Mouse (Mus musculus) megakaryocyte-erythroid progenitor cell, adult 5-6 weeks (primary cell): ENCODE measurements around the gene Gm5767. TPM values are rescaled to one million over a fixed set of nuclear protein-coding genes. Genes with fewer than 3 reads are reported as not detected.

Experiments used
- ATAC-seq: replicated peaks from 2 replicates; pipeline ENCODE4 v1.8.0; 2016; ENCODE audit warnings: mild to moderate bottlenecking, inconsistent platforms; ENCODE audit not compliant: severe bottlenecking, poor library complexity, low FRiP score, low TSS enrichment
- total RNA-seq, 2 experiments: library from RNA; stranded (forward) in 1 of 2; stranded (reverse) in 1 of 2; fragments of 200-1000, 215-1000 nt in 1 of 2; fragments of >200 nt in 1 of 2; fragmentation: Nextera tagmentation in 1 of 2; gene quantifications; 2 replicates each; pipeline ENCODE4 v1.2.3; 2014 to 2017

The Gm5767 gene
- not detected in 2 replicates for total RNA-seq (2014; fragmentation: Nextera tagmentation)
- total RNA-seq (2017) = not detected in 2 replicates

DNA sequence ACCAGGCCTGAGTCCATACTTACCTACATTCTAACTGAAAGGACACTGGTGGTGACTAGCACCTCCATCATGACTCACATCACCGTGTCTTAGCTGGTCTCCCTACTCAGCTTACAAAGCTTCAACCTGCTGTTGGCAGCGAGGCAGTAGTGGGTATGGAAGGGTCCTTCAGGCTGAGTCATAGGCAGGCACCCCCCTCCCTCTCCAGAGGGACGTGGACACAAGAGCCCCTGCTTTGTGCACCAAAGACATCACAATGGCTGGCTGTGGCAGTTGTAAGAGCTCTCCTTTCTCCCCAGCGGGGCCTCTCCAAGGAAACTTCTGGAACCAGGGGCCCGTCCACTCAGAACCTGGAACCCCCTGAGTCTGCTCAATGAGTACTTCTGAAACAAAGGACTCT is at the start of gene Gm5767:
Gm5767 (plus strand) TSS at position 301 of the 400 bp plus-strand sequence.
- no peak for ATAC-seq

GRCm38 (mm10) chr16:8631428-8631827 is 49.1 kb upstream of the Gm5767 start:
- ATAC-seq = no peak

- ATAC-seq = peak; percentile 42
Measured at GRCm38 (mm10) chr16:8636867-8637216, 43.7 kb upstream of the Gm5767 start.

DNA sequence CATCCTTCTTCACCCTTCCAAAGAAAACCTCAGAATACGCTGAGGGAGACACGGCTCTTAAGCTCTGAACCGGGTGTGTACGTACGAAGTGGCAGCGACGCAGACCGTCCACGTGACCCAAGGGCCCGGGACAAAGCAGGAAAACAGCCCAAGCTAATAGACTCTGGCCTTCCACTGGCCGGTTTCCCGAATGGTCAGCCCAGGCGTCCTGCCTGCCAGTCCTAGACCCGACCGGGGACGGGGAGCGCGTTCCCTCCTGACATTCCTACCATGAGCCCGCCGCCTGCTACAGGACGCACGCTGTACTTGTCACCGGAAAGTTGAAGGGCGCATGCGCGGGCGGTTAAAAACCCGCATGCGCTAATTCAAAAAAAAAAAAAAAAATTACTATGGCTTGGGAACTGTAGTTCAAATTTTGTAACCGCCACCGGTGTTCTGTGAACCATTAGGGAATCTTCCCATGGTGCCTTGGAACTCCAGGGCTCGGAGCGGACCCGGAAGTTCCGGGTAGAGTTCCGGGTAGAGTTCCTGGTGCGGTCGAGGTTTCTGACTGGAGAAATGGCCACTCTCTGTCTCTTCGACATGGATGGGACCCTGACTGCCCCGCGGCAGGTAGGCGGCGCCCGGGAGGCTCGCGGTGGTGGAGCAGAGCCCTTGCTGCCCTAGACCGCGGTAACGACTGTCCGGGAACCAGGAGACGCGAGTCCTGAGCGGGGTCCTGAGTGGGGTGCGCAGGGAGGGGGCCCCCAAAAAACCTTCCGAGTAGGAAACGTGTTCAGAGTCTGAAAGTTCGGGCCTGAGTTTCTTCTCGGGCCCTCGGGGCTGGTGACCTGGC is 43.1 kb upstream of the Gm5767 start, which contains the start of the genes Pmm2 and Tmem186:
Pmm2 (plus strand) TSS at position 458 of the 835 bp plus-strand sequence.
Tmem186 (minus strand) TSS at position 496 of the 835 bp plus-strand sequence.
- ATAC-seq = peak; percentile 83

- no peak for ATAC-seq
Measured at GRCm38 (mm10) chr16:8638131-8638530, 42.4 kb upstream of the Gm5767 start.

GRCm38 (mm10) chr16:8639466-8640191 is 40.9 kb upstream of the Gm5767 start:
- no peak for ATAC-seq

- peak; percentile 93 for ATAC-seq
Measured at GRCm38 (mm10) chr16:8643855-8644254, 36.7 kb upstream of the Gm5767 start.

- no peak for ATAC-seq
Measured at GRCm38 (mm10) chr16:8645546-8645945, 35.0 kb upstream of the Gm5767 start.

DNA sequence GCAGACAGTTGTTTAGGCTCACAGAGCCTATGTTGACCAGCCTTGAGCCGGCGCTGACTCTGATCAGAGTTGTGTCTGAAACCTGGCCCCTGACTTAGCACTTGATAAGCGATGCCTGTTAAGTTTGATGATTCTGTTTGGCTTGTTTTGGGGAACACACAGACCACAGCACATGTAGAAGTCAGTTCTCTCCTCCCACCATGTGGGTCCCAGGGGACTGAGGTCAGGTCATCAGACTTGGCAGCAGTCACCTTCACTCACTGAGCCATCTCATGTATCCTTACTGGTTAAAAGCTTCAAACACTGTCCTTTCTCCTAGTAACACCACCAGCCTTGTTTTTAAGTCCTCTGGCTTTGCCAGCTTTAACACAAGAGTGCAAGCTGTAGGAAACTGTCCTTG is 30.6 kb upstream of the Gm5767 start:
- ATAC-seq = no peak

DNA sequence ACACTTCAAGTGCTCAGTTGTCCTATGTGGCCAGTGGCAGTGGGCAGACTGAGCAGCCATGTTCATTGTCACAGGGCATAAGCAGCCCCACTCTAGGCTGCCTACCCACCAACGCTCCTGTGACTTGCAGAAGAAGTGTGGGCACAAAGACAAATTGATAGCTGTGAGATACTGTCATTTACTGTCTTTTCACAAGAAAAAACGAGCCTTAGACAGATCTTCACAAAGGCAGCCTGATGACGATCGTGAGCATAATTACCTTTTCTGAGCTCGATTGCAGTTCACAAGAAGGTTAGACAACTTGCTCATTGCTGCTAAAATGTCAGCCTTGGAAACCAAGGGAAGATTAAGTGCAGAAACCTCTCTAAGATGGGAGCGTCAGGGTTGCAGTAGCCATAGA is 25.5 kb upstream of the Gm5767 start:
- no peak for ATAC-seq

DNA sequence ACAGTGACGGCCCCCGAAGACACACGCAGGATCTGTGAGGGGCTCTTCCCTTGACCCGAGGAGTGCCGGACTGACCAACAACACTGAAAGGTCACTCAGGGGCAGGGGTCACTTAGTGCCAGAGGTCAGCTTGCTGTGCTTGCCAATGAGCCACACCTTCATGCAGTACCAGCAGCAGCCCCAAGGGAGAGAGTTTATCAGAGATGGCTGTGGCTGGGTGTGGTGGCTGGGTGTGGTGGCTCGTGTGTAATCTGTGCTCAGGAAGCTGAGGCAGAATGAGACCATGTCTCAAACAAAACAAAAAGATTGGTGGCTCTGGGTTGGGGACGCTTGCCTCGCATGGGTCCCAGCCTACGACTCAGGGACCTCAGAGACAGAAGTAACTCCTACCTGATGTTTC is 25.0 kb upstream of the Gm5767 start:
- peak; percentile 80 for ATAC-seq

DNA sequence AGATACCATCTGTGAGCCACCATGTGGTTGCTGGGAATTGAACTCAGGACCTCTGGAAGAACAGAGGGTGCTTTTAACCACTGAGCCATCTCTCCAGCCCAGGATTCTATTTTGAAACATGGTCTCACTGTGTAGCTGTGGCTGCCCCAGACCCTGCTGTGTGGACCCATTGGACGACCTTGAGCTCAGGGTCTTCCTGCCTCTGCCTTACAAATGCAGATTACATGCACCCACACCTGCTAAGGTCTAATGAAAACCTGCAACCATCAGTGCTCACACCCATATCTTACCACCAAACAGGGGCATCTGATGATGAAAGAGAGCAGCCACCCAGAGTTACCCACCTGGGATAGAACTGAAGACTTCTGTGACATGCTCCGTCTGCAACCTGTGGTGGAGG is 24.3 kb upstream of the Gm5767 start:
- ATAC-seq = no peak

- ATAC-seq = no peak
Measured at GRCm38 (mm10) chr16:8658349-8658748, 22.2 kb upstream of the Gm5767 start.

- ATAC-seq = no peak
Measured at GRCm38 (mm10) chr16:8658764-8659163, 21.8 kb upstream of the Gm5767 start.

- ATAC-seq = no peak
Measured at GRCm38 (mm10) chr16:8663022-8663421, 17.5 kb upstream of the Gm5767 start.

- ATAC-seq = no peak
Measured at GRCm38 (mm10) chr16:8663606-8664539, 16.7 kb upstream of the Gm5767 start.

- no peak for ATAC-seq
Measured at GRCm38 (mm10) chr16:8665367-8665766, 15.2 kb upstream of the Gm5767 start.

GRCm38 (mm10) chr16:8666452-8666851 is 14.1 kb upstream of the Gm5767 start:
- ATAC-seq = no peak

DNA sequence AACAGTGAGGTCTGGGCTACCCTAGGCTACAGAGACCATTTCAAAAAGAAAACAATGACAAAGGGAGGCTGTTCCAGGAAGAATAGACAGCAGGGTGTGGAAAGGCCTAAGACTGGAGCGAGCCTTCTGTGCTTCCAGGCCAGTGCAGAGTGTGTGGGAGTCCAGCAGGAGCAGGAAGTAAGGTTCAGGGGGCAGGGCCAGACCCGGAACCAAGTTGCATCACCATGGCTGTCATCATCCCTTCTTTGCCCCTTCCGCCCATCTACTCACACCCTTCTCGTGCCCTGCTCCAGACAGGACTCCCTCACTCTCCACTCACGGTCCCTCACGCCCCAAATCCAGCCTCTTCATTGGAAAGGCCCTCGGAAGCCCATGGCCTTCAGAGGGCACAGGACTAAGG is 13.3 kb upstream of the Gm5767 start:
- no peak for ATAC-seq

- no peak for ATAC-seq
Measured at GRCm38 (mm10) chr16:8667814-8668213, 12.8 kb upstream of the Gm5767 start.
